Mouse (Mus musculus) ES-E14 (cell line): ENCODE data around the gene Psmd3.

ENCODE experiments used
- MAFK ChIP-seq: IDR thresholded peaks from 2 replicates; pipeline ENCODE4 v1.6.1; 2014; ENCODE audit warnings: mild to moderate bottlenecking, low read depth, low read length, inconsistent platforms; ENCODE audit not compliant: insufficient read depth
- ZNF384 ChIP-seq: IDR thresholded peaks from 2 replicates; pipeline ENCODE4 v1.6.1; 2012; ENCODE audit warnings: low read depth, low read length, inconsistent platforms

DNA sequence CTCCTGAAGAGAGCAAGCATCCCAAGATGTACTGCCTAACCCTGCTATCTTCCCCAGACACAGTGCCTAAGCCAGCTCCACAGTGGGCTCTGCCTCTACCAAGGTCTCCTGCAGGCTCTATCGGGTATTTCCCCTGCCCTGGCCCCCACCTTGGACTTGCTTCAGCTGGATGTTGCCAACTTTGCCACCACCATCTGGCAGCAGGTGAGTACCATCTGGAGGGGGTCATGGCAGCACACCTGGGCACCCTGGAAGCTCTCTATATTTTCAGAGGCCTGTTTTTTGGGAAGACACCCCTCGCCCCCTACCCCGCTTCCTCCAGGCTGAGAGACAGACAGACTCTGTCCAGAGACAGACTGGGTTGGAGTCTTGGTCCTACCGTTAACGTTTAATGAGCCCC, 20.0 kb downstream of the Psmd3 start:
- TF ChIP-seq ZNF384, result no peak
- no peak for TF ChIP-seq MAFK
